Comparison of ENCODE assay signal across 11 mouse cellular contexts in the genomic region with DNA sequence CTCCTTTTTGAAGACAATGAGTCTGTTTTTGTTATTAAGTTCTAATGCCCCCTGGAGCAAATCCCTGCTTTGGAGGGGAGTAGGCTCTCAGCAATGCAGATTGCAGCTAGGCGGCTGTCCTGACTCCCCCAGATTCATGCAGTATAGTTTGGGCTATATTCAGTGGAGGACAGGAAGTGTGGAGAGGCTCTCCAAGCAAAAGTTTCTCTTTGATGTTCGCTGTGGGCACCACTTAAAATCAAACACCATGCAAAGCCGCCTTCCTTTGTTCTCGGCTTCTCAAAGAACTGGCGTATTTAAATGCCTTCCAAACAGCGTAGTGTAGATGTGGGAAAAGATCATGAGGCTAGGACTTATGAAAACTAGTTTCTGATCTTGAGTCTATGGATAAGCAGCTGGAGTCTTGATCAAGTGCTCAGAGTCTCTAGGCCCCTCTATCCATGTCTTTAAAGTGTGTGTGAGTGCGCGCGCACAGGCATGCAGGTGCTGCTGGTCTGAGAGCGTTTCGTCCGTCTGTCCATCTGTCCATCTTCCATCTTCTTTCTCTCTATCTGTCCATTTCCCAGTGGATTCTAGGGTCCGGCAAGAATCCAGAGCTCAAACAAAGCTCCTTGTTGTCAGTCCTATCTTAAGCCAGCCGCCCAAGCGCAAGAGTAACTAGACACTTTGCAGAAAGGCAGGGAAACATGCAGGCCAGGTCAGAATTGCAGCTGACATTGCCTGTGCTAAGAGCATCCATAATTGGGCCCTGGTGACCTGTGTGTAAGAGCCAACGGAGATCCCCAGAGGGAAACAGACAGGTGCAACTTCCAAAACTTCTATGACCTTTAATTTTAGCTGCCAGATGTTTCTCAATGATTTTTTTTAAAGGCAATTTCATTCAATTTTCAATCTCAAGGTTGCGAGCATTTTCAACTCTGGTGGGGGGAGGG.
DNase-seq lines count a peak whose midpoint lies in the region; ATAC-seq lines count a peak whose summit lies in the region.
"Had no signal": no experiment of that assay in that cellular context is flagged by ENCODE, and none has a peak within 500 bp of the region (broad histone marks: within the 10 kb centered on the region; RNA-seq: fewer than 3 reads in every experiment).

No protein-coding gene starts in this region.

- peak overlapping the region; percentile 40; the same call in 1 of the 2 replicates for H3K9ac ChIP-seq in kidney, embryonic 16.5 days (replicated peaks; ENCODE audit: low read length)
- H3K9ac ChIP-seq in embryonic facial prominence, embryonic 15.5 days, result no peak overlapping the region
- H3K9ac ChIP-seq in midbrain, embryonic 11.5 days (ENCODE audit: low read length), result no peak overlapping the region; the same call in 1 of the 2 replicates

- H3K36me3 ChIP-seq in kidney, embryonic 16.5 days (ENCODE audit: insufficient read depth, low read length), result no peaks in the 10 kb centered on the region
- H3K36me3 ChIP-seq in embryonic facial prominence, embryonic 15.5 days, result no peaks in the 10 kb centered on the region
- H3K36me3 ChIP-seq in midbrain, embryonic 11.5 days (ENCODE audit: control insufficient read depth, insufficient read depth, low read length), result no peaks in the 10 kb centered on the region

- H3K4me2 ChIP-seq in kidney, embryonic 16.5 days (replicated peaks; ENCODE audit: low read depth, low read length), result no peak overlapping the region
- H3K4me2 ChIP-seq in embryonic facial prominence, embryonic 15.5 days (replicated peaks), result no peak overlapping the region
- no peak overlapping the region; the same call in 1 of the 2 replicates for H3K4me2 ChIP-seq in midbrain, embryonic 11.5 days

- no peak for DNase-seq in kidney, adult 18-20 months
- peak; percentile 61 for DNase-seq in embryo, embryonic 10.5 days (ENCODE audit: low spot score)
- peak; percentile 90 for DNase-seq in midbrain, embryonic 11.5 days (ENCODE audit: low spot score, missing footprints)
- no peak for DNase-seq in cerebellum, postnatal 4 days (ENCODE audit: low spot score in 2 of 2)
- DNase-seq in layer of hippocampus, adult 9-11 months, result no peak
- DNase-seq: cerebellum, adult 11 months; kidney, postnatal 25 days; left cerebral cortex, postnatal 4 days had no signal

- H3K9me3 ChIP-seq in kidney, embryonic 16.5 days (ENCODE audit: low read length), result no peaks in the 10 kb centered on the region
- H3K9me3 ChIP-seq in embryonic facial prominence, embryonic 15.5 days (replicated peaks), result no peaks in the 10 kb centered on the region
- H3K9me3 ChIP-seq in midbrain, embryonic 11.5 days (ENCODE audit: control insufficient read depth, low read length), result no peaks in the 10 kb centered on the region

- peak; percentile 55; the same call in 1 of the 2 replicates for ATAC-seq in kidney, embryonic 16.5 days (ENCODE audit: low FRiP score, low TSS enrichment)
- ATAC-seq in embryonic facial prominence, embryonic 15.5 days (ENCODE audit: insufficient number of reproducible peaks, low FRiP score, low TSS enrichment, low read depth), result no peak
- ATAC-seq in midbrain, embryonic 11.5 days (ENCODE audit: low FRiP score), result peak; percentile 50; the same call in 1 of the 2 replicates

- WGBS in kidney, embryonic 16.5 days, result 56% methylated on average over 17 of the region's 17 CpGs
- 56% methylated on average over 17 of the region's 17 CpGs for WGBS in embryonic facial prominence, embryonic 15.5 days
- WGBS in midbrain, embryonic 11.5 days, result 40% methylated on average over 17 of the region's 17 CpGs

- no peaks in the 10 kb centered on the region for H3K27me3 ChIP-seq in kidney, embryonic 16.5 days (ENCODE audit: insufficient read depth, low read length)
- no peaks in the 10 kb centered on the region for H3K27me3 ChIP-seq in embryonic facial prominence, embryonic 15.5 days
- H3K27me3 ChIP-seq in midbrain, embryonic 11.5 days (ENCODE audit: control insufficient read depth, insufficient read depth, low read length), result no peaks in the 10 kb centered on the region

- H3K4me1 ChIP-seq in kidney, embryonic 16.5 days (ENCODE audit: insufficient read depth, low read length), result peaks cover 52% of the 10 kb centered on the region
- H3K4me1 ChIP-seq in embryonic facial prominence, embryonic 15.5 days, result peaks cover 36% of the 10 kb centered on the region
- H3K4me1 ChIP-seq in midbrain, embryonic 11.5 days (ENCODE audit: control insufficient read depth, insufficient read depth, low read length), result peaks cover 30% of the 10 kb centered on the region

- H3K4me3 ChIP-seq in kidney, embryonic 16.5 days (ENCODE audit: low read length), result no peak overlapping the region
- H3K4me3 ChIP-seq in embryonic facial prominence, embryonic 15.5 days (replicated peaks), result no peak overlapping the region
- no peak overlapping the region for H3K4me3 ChIP-seq in midbrain, embryonic 11.5 days (ENCODE audit: low read depth, low read length)
- H3K4me3 ChIP-seq: megakaryocyte, embryonic 14.5 days had no signal

- H3K27ac ChIP-seq in kidney, embryonic 16.5 days (ENCODE audit: low read length), result peak overlapping the region; percentile 83
- 0 out of 2 replicates have a peak overlapping the region, but pooled peaks have one; percentile 18 for H3K27ac ChIP-seq in embryonic facial prominence, embryonic 15.5 days (replicated peaks)
- H3K27ac ChIP-seq in midbrain, embryonic 11.5 days (ENCODE audit: low read depth, low read length), result peak overlapping the region; percentile 48; the same call in 1 of the 2 replicates

Comparison
In these comparisons a context has a peak if more than half of its experiments do, and no peak if none do; other contexts are left out.
1. H3K27ac ChIP-seq: peak in every context shown above with its lines; median percentile 83 in kidney, embryonic 16.5 days; 48 in midbrain, embryonic 11.5 days; 18 in embryonic facial prominence, embryonic 15.5 days.
2. DNase-seq: peak in embryo, embryonic 10.5 days (single experiment) and midbrain, embryonic 11.5 days (single experiment); none in kidney, adult 18-20 months (single experiment), cerebellum, postnatal 4 days (0 of 2) and layer of hippocampus, adult 9-11 months (single experiment).